Mouse (Mus musculus) forebrain, postnatal 0 days (tissue): ENCODE data around the gene Hist1h2bb. TPM values are rescaled to one million over a fixed set of nuclear protein-coding genes. Genes with fewer than 3 reads are reported as not detected.
A peak's percentile ranks its signal among the peaks of the same experiment; 100 is the strongest.

ENCODE experiments used
- ATAC-seq: fragments of 200-750 bp; cut with Nextera tagmentation; 2 replicates; pipeline ENCODE4 v1.8.0; 2017; ENCODE audit warnings: mild to moderate bottlenecking, moderate library complexity
- DNase-seq: peaks from one replicate; pipeline ENCODE4 v3.0.0-alpha.2; 2015
- H3K27ac ChIP-seq: fragments of 300-500 bp; sonication (generic); 2 replicates; pipeline ENCODE4 v1.5.1; 2014; ENCODE audit warnings: low read depth, mild to moderate bottlenecking, antibody characterized with exemption, low read length, moderate library complexity, mixed read lengths
- H3K27me3 ChIP-seq: fragments of 300-500 bp; sonication (generic); 2 replicates; pipeline ENCODE4 v1.6.1; 2014; ENCODE audit warnings: mild to moderate bottlenecking, low read length, mixed read lengths; ENCODE audit not compliant: insufficient read depth
- H3K36me3 ChIP-seq: fragments of 300-500 bp; sonication (generic); 2 replicates; pipeline ENCODE4 v1.6.1; 2014; ENCODE audit warnings: mild to moderate bottlenecking, moderate library complexity; ENCODE audit not compliant: insufficient read depth
- H3K4me1 ChIP-seq: fragments of 300-500 bp; sonication (generic); 2 replicates; pipeline ENCODE4 v1.6.1; 2014; ENCODE audit warnings: antibody characterized with exemption; ENCODE audit not compliant: insufficient read depth
- H3K4me2 ChIP-seq: fragments of 300-500 bp; sonication (generic); 2 replicates; pipeline ENCODE4 v1.6.1; 2014; ENCODE audit warnings: low read depth, mild to moderate bottlenecking, moderate library complexity
- H3K4me3 ChIP-seq: fragments of 300-500 bp; sonication (generic); 2 replicates; pipeline ENCODE4 v1.5.1; 2014; ENCODE audit warnings: low read depth, low read length, mixed read lengths
- H3K9ac ChIP-seq: fragments of 300-500 bp; sonication (generic); 2 replicates; pipeline ENCODE4 v1.6.1; 2014; ENCODE audit warnings: mild to moderate bottlenecking
- H3K9me3 ChIP-seq: fragments of 300-500 bp; sonication (generic); 2 replicates; pipeline ENCODE4 v1.6.1; 2016; ENCODE audit warnings: low read length
- CTCF ChIP-seq: sonication (generic); IDR thresholded peaks from 2 replicates; pipeline ENCODE4 v1.5.1; 2016; ENCODE audit warnings: antibody characterized with exemption, control low read depth, low read depth
- WGBS: fragments of 180-500 bp; shearing (Covaris S2); extraction: QIAGEN DNeasy Blood & Tissue Kit; methylation state at CpG from one replicate; pipeline ENCODE4 v1.1.7; 2014; 5-methylcytosine and 5-hydroxymethylcytosine counted together
- polyA plus RNA-seq: library from polyadenylated mRNA; unstranded; fragments of >200 nt; fragmentation: Nextera tagmentation; extraction: Ambion mirVana; gene quantifications from 2 replicates; pipeline ENCODE4 v1.2.1, GENCODE M21; 2015
- total RNA-seq: library from RNA; depleted of rRNA; stranded (reverse); fragments of >200 nt; gene quantifications from 2 replicates; pipeline ENCODE4 v1.2.3, GENCODE M21; 2014

Gene Hist1h2bb
- total and polyA plus RNA-seq, 2 experiments from 2014 or later: 647 TPM; not detected in 1

DNA sequence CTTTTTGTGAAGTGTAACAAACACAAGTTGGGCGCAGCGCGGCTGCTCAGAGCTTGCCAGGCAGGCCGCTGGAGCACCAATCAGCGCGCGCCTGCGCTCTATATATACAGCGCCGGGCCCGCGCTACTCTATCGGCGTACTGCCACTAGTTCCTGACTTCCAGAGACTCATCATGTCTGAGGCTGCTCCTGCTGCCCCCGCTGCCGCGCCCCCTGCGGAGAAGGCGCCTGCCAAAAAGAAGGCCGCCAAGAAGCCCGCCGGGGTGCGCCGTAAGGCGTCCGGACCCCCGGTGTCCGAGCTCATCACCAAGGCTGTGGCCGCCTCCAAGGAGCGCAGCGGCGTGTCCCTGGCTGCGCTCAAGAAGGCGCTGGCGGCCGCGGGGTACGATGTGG, 7.9 kb upstream of the Hist1h2bb start, which contains the start of gene Hist1h1c:
Hist1h1c (plus strand) TSS at position 132 of the 392 bp plus-strand sequence.
- Histone ChIP-seq H3K27ac (peak within 1 kb of the TSS; percentile 80), H3K4me2 (peak within 1 kb of the TSS; percentile 100), H3K27me3 (no peaks in the 10 kb centered on the region), H3K9ac (peak within 1 kb of the TSS; percentile 80), H3K4me3 (peak within 1 kb of the TSS; percentile 51), H3K4me1 (peaks cover 6% of the 10 kb centered on the region), H3K9me3 (no peaks in the 10 kb centered on the region), H3K36me3 (no peaks in the 10 kb centered on the region)
- ATAC-seq (peak; percentile 93), DNase-seq (peak; percentile 93)
- 3% methylated on average over 30 of the region's 38 CpGs for WGBS
- TF ChIP-seq CTCF: peak; percentile 16; the same call in 1 of the 2 replicates

GRCm38 (mm10) chr13:23739069-23739921, 7.2 kb upstream of the Hist1h2bb start:
- ATAC-seq: peak; percentile 90
- H3K4me3 ChIP-seq: peak overlapping the region; percentile 51
- H3K9ac ChIP-seq: peak overlapping the region; percentile 80
- H3K4me1 ChIP-seq: peaks cover 6% of the 10 kb centered on the region
- no peaks in the 10 kb centered on the region for H3K36me3 ChIP-seq
- peak overlapping the region; percentile 80 for H3K27ac ChIP-seq
- H3K9me3 ChIP-seq: no peaks in the 10 kb centered on the region
- no peak for TF ChIP-seq CTCF
- H3K4me2 ChIP-seq: peak overlapping the region; percentile 100
- H3K27me3 ChIP-seq: no peaks in the 10 kb centered on the region
- DNase-seq: peak; percentile 95
- WGBS: 3% methylated on average over 39 of the region's 39 CpGs

GRCm38 (mm10) chr13:23739922-23740252, 6.6 kb upstream of the Hist1h2bb start:
- DNase-seq: no peak
- Histone ChIP-seq H3K27ac (peak overlapping the region; percentile 80), H3K9ac (peak overlapping the region; percentile 80), H3K9me3 (no peaks in the 10 kb centered on the region), H3K36me3 (no peaks in the 10 kb centered on the region), H3K27me3 (no peaks in the 10 kb centered on the region), H3K4me2 (peak overlapping the region; percentile 100), H3K4me1 (peaks cover 6% of the 10 kb centered on the region), H3K4me3 (peak overlapping the region; percentile 51)
- 1% methylated on average over 14 of the region's 14 CpGs for WGBS
- no peak for TF ChIP-seq CTCF
- ATAC-seq: peak; percentile 25

- H3K27ac ChIP-seq: peak overlapping the region; percentile 80; the same call in 1 of the 2 replicates
- peak overlapping the region; percentile 80 for H3K9ac ChIP-seq
- H3K27me3 ChIP-seq: no peaks in the 10 kb centered on the region
- 38% methylated on average over 13 of the region's 13 CpGs for WGBS
- DNase-seq (no peak), ATAC-seq (no peak)
- peak overlapping the region; percentile 51 for H3K4me3 ChIP-seq
- H3K4me2 ChIP-seq: peak overlapping the region; percentile 100
- no peak for TF ChIP-seq CTCF
- H3K36me3 ChIP-seq: no peaks in the 10 kb centered on the region
- no peaks in the 10 kb centered on the region for H3K9me3 ChIP-seq
- peaks cover 6% of the 10 kb centered on the region for H3K4me1 ChIP-seq
Measured at GRCm38 (mm10) chr13:23740256-23740840, 6.2 kb upstream of the Hist1h2bb start.

DNA sequence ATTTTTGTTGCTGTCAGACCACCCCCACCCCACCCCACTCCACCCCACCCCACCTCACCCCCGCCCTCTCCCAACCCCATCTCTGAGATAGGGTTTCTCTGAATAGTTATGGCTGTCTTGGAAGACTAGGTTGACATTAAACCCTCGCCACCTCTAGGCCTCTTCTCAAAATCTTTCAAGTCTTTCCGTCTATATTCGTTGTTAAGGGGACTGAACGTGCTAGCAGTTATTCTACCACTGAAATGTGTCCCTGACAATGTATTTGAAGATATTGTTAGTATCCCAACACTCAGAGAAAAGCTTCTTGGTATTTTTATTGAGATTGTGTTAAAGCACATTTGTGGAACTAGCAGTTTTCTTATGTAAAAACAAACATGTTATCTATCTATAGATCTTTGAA, 5.6 kb upstream of the Hist1h2bb start:
- no peak overlapping the region for H3K9ac ChIP-seq
- no peak overlapping the region for H3K4me2 ChIP-seq
- no peak overlapping the region for H3K27ac ChIP-seq
- 69% methylated on average over 5 of the region's 5 CpGs for WGBS
- no peaks in the 10 kb centered on the region for H3K9me3 ChIP-seq
- TF ChIP-seq CTCF: no peak
- DNase-seq (no peak), ATAC-seq (no peak)
- H3K4me3 ChIP-seq: no peak overlapping the region
- H3K36me3 ChIP-seq: no peaks in the 10 kb centered on the region
- peaks cover 6% of the 10 kb centered on the region for H3K4me1 ChIP-seq
- H3K27me3 ChIP-seq: no peaks in the 10 kb centered on the region

DNA sequence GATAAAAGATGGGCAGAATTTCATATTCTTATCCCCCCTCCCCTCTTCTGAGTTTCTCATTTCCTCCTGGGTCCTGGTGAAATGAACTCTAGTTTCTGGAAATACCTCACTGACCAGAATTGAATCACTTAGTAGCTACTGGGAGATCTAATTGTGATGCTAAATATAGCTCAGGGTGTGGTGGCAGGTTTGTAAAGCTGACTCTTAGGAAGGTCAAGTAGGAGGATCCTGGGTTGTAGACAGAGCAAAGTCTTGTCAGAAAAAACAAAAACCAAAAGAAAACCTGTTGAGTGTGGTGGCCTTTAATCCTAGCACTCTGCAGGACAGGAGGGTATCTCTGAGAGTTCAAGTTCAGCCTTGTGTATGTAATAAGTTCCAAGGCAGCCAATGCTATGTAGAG, 4.5 kb upstream of the Hist1h2bb start:
- Histone ChIP-seq H3K4me1 (peaks cover 6% of the 10 kb centered on the region), H3K4me3 (no peak overlapping the region), H3K9ac (no peak overlapping the region), H3K9me3 (no peaks in the 10 kb centered on the region), H3K27me3 (no peaks in the 10 kb centered on the region), H3K4me2 (no peak overlapping the region), H3K27ac (no peak overlapping the region), H3K36me3 (no peaks in the 10 kb centered on the region)
- no peak for ATAC-seq
- no peak for TF ChIP-seq CTCF
- DNase-seq: no peak

DNA sequence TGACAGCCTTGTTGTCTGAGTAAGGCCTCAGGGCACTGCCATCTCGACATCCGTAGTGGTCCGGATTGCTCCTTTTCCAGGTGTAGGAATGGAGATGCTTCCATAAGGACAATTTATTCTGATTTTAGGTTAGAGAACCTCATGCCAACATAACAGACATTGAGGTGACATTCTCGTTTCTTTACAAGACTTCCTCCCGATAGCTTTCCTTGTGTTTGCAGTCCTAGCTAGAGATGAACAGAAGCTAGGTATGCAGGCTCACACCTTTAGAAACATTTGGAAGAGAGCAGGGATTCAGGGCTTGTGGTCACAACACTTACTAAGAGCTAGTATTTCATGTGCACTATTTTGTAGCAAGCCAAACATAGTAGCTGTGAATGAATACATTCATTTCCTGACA, 3.3 kb upstream of the Hist1h2bb start:
- Histone ChIP-seq H3K36me3 (no peaks in the 10 kb centered on the region), H3K27me3 (no peaks in the 10 kb centered on the region), H3K9ac (no peak overlapping the region), H3K4me2 (no peak overlapping the region), H3K4me3 (no peak overlapping the region), H3K27ac (no peak overlapping the region), H3K4me1 (peaks cover 6% of the 10 kb centered on the region), H3K9me3 (no peaks in the 10 kb centered on the region)
- TF ChIP-seq CTCF: no peak
- ATAC-seq (no peak), DNase-seq (no peak)
- WGBS: 78% methylated on average over 5 of the region's 5 CpGs
